Mouse (Mus musculus): ENCODE data around the gene Ppbp.

Gene Ppbp

DNA sequence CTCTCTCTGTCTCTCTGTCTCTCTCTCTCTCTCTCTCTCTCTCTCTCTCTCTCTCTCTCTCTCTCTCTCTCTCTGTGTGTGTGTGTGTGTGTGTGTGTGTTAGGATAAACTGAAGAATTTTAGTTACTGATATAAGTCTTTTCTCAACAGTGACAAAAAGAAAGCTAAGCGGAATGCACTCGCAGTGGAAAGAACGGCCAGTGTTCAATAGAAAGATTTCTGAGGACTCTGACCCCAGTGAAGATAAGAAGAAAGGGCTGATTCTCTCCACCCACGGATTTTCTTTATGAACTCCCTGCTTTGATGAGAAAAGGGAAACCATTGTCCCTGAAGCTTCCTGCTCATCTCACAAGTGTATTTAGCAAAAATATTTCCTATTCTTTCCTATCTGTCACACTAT lies 8.0 kb upstream of the Ppbp start:
- Histone ChIP-seq H3K27me3 (ENCODE audit: insufficient read depth, low read length) (peaks cover 24% of the 10 kb centered on the region), H3K4me1 (replicated peaks; ENCODE audit: low read depth, low read length) (peaks cover 24% of the 10 kb centered on the region), H3K4me3 (replicated peaks; ENCODE audit: low read length) (no peak overlapping the region), H3K36me3 (ENCODE audit: insufficient read depth, low read length) (no peaks in the 10 kb centered on the region), H3K9me3 (ENCODE audit: low read length) (no peaks in the 10 kb centered on the region)
- TF ChIP-seq CTCF (conservative IDR thresholded peaks at IDR 0.05; ENCODE audit: low read length) (no peak), NANOG (IDR thresholded peaks at IDR 0.05; ENCODE audit: borderline replicate concordance, low read length) (no peak), POU5F1 (IDR thresholded peaks at IDR 0.05; ENCODE audit: borderline replicate concordance, low read length) (no peak)

DNA sequence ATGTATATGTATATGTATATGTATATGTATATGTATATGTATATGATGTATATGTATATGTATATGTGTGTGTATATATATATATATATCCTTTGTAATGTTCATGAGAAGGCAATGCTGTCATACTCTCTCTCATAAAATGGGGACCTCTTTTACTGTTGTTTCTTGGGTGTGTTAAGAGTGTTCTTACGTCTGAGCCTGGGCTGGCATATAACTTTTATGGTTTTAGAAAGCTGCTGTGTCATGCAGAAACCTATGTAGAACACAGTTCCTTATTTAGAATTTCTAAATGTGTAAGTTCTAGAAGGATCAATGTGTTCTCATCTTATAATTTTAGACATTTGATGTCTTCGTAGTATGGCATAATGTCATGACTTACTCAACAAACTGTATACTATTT lies 7.5 kb upstream of the Ppbp start:
- no peaks in the 10 kb centered on the region for H3K36me3 ChIP-seq (ENCODE audit: insufficient read depth, low read length)
- H3K4me1 ChIP-seq (replicated peaks; ENCODE audit: low read depth, low read length): peaks cover 24% of the 10 kb centered on the region
- H3K27me3 ChIP-seq (ENCODE audit: insufficient read depth, low read length): peaks cover 24% of the 10 kb centered on the region
- no peaks in the 10 kb centered on the region for H3K9me3 ChIP-seq (ENCODE audit: low read length)
- no peak overlapping the region for H3K4me3 ChIP-seq (replicated peaks; ENCODE audit: low read length)
- TF ChIP-seq CTCF (conservative IDR thresholded peaks at IDR 0.05; ENCODE audit: low read length): no peak
- no peak for TF ChIP-seq NANOG (IDR thresholded peaks at IDR 0.05; ENCODE audit: borderline replicate concordance, low read length)
- TF ChIP-seq POU5F1 (IDR thresholded peaks at IDR 0.05; ENCODE audit: borderline replicate concordance, low read length): no peak

DNA sequence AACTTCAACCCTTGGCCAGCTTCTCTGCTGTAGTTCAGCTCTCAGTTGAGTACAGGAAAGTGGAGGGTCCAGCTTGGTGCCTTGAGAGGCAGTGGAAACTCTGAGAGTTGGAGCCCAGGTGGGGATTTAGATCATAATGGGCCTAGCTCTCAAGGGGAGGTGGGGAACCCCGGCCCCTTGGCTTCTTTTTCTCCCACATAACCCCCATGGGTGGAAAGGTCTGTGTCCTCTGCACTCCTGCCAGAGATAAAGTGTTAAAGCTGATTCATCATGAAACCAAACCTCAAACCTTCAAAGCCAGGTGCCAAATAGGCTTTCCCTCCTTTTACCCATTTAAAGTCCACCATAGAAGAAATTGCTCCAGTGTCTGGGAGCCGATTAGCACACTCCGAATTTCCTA lies 6.5 kb upstream of the Ppbp start:
- Histone ChIP-seq H3K4me3 (replicated peaks; ENCODE audit: low read length) (no peak overlapping the region), H3K9me3 (ENCODE audit: low read length) (no peaks in the 10 kb centered on the region), H3K4me1 (replicated peaks; ENCODE audit: low read depth, low read length) (peaks cover 24% of the 10 kb centered on the region), H3K36me3 (ENCODE audit: insufficient read depth, low read length) (no peaks in the 10 kb centered on the region), H3K27me3 (ENCODE audit: insufficient read depth, low read length) (peaks cover 24% of the 10 kb centered on the region)
- TF ChIP-seq CTCF (conservative IDR thresholded peaks at IDR 0.05; ENCODE audit: low read length): no peak
- TF ChIP-seq POU5F1 (IDR thresholded peaks at IDR 0.05; ENCODE audit: borderline replicate concordance, low read length): no peak
- no peak for TF ChIP-seq NANOG (IDR thresholded peaks at IDR 0.05; ENCODE audit: borderline replicate concordance, low read length)

DNA sequence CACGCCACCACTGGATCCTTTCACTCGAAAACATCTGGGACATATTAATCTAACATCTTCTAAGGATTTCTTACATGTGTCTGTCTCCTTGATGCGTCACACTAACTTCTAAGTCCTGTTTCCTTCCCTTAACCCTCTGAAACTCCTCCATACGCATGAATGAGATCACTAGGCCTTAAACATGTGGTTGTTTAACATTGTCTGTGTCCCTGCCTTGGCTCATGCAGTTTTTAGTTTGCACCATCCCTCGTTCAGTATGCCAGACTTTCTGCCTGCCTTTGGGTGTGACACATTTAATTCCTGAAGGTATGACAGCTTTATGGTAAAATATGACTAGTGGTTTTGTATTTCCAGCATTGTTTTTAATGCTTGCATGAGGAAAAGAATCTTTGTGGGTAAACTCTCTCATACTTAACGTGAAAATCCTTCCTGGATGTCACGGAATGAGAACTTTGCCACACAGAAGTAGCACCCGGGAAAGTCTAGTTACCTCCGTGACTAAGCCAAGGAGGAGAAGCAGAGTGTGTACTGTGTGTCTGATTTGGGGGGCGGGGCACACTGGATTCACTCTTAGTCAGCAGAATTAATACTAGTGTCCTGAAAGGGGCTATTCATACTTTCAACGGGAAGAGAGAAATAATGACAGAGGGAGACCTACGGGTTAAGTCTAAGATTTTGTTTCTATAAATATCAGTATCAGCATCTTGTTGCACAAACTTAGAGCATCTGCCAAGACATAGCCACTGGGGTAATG lies 4.2 kb upstream of the Ppbp start:
- H3K36me3 ChIP-seq (ENCODE audit: insufficient read depth, low read length): no peaks in the 10 kb centered on the region
- TF ChIP-seq NANOG (IDR thresholded peaks at IDR 0.05; ENCODE audit: borderline replicate concordance, low read length): no peak
- no peak for TF ChIP-seq CTCF (conservative IDR thresholded peaks at IDR 0.05; ENCODE audit: low read length)
- H3K27me3 ChIP-seq (ENCODE audit: insufficient read depth, low read length): peaks cover 18% of the 10 kb centered on the region
- H3K4me3 ChIP-seq (replicated peaks; ENCODE audit: low read length): no peak overlapping the region
- H3K4me1 ChIP-seq (replicated peaks; ENCODE audit: low read depth, low read length): peaks cover 9% of the 10 kb centered on the region; the same call in 1 of the 2 replicates
- H3K9me3 ChIP-seq (ENCODE audit: low read length): no peaks in the 10 kb centered on the region

DNA sequence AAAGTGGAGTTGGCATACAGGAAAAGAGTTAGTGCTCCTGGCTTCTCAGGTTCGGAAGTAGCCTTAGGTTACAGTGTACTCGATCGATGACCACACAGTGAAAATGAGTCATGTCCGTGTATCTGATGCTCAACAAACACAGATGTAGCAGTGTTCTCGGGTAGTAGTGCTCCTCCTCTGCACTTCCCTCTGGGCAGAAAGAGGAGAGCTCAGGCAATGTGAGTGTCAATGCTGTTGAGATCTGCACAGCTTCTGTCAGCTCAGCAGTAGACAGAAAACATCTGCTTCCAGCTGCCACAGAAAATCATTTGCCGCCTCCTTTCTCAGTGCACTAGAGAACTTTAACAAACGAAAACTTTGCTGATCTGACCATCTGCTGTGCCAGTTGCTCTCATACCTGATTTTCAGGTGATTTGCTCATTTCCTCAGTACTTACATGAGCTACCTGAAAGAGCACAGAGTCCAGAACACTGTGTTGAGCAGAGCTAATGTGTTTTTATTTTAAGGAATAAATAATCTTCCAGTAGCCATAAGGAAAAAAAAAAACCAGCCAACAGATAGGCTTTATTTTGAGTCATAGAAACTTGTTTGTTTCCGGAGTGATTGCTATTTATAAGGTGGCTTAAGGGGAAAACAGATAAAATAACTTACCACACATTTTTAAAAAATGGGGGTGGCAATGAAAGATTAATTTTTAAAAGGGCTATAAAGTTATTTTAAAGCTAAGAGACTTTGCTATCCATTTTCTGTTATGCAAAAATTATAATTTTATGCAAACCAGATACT lies 2.3 kb upstream of the Ppbp start:
- H3K4me3 ChIP-seq (replicated peaks; ENCODE audit: low read length): no peak overlapping the region
- H3K4me1 ChIP-seq (replicated peaks; ENCODE audit: low read depth, low read length): peaks cover 3% of the 10 kb centered on the region; the same call in 1 of the 2 replicates
- H3K27me3 ChIP-seq (ENCODE audit: insufficient read depth, low read length): peaks cover 6% of the 10 kb centered on the region; the same call in 1 of the 2 replicates
- no peaks in the 10 kb centered on the region for H3K9me3 ChIP-seq (ENCODE audit: low read length)
- no peaks in the 10 kb centered on the region for H3K36me3 ChIP-seq (ENCODE audit: insufficient read depth, low read length)
- TF ChIP-seq POU5F1 (IDR thresholded peaks at IDR 0.05; ENCODE audit: borderline replicate concordance, low read length): no peak
- no peak for TF ChIP-seq CTCF (conservative IDR thresholded peaks at IDR 0.05; ENCODE audit: low read length)
- no peak for TF ChIP-seq NANOG (IDR thresholded peaks at IDR 0.05; ENCODE audit: borderline replicate concordance, low read length)

DNA sequence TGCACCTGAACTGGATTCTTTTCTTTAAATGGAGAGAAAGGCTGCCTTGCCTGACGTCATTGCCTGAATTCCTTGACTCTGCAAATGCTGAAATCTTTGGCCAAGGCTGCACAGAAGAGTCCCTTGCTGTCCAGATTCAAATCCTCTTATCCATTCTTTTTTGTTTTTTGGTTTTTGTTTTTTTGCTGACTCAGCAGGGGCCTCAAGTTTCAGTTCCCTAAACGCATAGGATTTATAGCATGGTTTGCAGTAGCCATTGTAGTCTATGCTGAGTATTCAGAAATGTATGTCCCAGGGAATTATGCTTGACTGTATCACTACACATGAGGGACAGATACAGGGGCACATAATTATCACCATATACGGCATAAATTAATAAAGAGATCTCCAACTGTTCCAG lies 3.1 kb downstream of the Ppbp start:
- H3K27me3 ChIP-seq (ENCODE audit: insufficient read depth, low read length): no peaks in the 10 kb centered on the region
- H3K4me1 ChIP-seq (replicated peaks; ENCODE audit: low read depth, low read length): peaks cover 3% of the 10 kb centered on the region; the same call in 1 of the 2 replicates
- H3K9me3 ChIP-seq (ENCODE audit: low read length): no peaks in the 10 kb centered on the region
- no peaks in the 10 kb centered on the region for H3K36me3 ChIP-seq (ENCODE audit: insufficient read depth, low read length)
- TF ChIP-seq POU5F1 (IDR thresholded peaks at IDR 0.05; ENCODE audit: borderline replicate concordance, low read length) (no peak), CTCF (conservative IDR thresholded peaks at IDR 0.05; ENCODE audit: low read length) (no peak), NANOG (IDR thresholded peaks at IDR 0.05; ENCODE audit: borderline replicate concordance, low read length) (no peak)
- no peak overlapping the region for H3K4me3 ChIP-seq (replicated peaks; ENCODE audit: low read length)

DNA sequence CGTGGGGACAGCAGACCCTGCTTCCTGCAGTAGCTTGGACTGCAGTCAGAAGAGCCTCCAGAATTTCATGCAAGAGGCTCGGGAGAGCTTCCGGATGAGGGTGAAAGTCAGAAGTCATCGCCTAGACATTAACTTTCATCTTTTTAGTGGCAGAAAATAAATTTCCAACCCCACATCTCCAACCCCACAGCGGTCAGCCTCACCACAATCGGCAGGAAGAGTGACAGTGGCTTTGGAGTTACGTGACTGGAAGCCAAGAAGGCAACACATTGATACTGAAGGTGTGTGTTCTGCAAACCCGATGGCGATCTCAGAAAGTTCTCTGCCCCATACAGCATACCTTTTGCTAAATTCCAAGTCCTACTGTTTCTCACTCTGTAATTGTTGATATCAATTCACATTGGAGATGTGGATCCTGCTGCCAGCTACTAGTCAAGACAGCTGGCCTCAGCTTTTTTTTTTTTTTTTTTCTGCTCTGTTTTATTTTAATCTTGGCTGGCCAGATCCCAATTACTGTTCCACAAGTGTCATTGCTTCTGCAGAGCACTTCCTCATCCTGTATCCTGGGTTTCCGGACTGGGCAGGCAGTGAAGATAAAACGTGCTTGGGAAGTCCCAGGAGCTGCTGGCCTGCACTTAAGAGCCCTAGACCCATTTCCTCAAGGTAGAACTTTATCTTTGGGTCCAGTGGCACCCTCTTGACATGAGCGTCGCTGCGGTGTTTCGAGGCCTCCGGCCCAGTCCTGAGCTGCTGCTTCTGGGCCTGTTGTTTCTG lies 3.7 kb downstream of the Ppbp start, which contains the start of gene Pf4:
Pf4 (plus strand) TSS at position 556 of the 774 bp plus-strand sequence.
- Histone ChIP-seq H3K4me1 (replicated peaks; ENCODE audit: low read depth, low read length) (peaks cover 9% of the 10 kb centered on the region), H3K27me3 (ENCODE audit: insufficient read depth, low read length) (no peaks in the 10 kb centered on the region), H3K36me3 (ENCODE audit: insufficient read depth, low read length) (no peaks in the 10 kb centered on the region), H3K9me3 (ENCODE audit: low read length) (no peaks in the 10 kb centered on the region), H3K4me3 (replicated peaks; ENCODE audit: low read length) (no peak within 1 kb of the TSS)
- TF ChIP-seq CTCF (conservative IDR thresholded peaks at IDR 0.05; ENCODE audit: low read length) (no peak), POU5F1 (IDR thresholded peaks at IDR 0.05; ENCODE audit: borderline replicate concordance, low read length) (no peak), NANOG (IDR thresholded peaks at IDR 0.05; ENCODE audit: borderline replicate concordance, low read length) (no peak)

DNA sequence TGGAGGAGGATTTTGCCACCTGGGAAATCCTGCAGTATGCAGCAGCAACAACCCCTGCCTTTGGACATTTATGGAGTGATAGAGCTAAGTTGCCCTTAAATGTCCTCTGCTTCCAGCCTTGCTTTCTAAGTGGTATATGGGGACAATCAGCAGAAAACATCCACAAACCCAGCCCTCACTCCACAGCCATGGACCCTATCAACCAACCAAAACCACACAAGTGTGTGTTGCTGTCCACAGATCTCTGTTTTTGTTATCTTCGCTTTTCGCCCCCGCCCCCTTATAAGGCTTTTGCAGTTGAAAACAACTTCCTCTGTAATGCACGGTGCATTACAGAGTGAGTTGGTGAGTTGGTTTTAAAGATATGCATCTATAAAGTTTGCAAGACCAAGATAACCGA lies 7.2 kb downstream of the Ppbp start:
- no peaks in the 10 kb centered on the region for H3K27me3 ChIP-seq (ENCODE audit: insufficient read depth, low read length)
- TF ChIP-seq NANOG (IDR thresholded peaks at IDR 0.05; ENCODE audit: borderline replicate concordance, low read length) (no peak), CTCF (conservative IDR thresholded peaks at IDR 0.05; ENCODE audit: low read length) (no peak), POU5F1 (IDR thresholded peaks at IDR 0.05; ENCODE audit: borderline replicate concordance, low read length) (no peak)

More for the DNA sequence above, 7.2 kb downstream of the Ppbp start:
- Histone ChIP-seq H3K9me3 (ENCODE audit: low read length) (no peaks in the 10 kb centered on the region), H3K4me3 (replicated peaks; ENCODE audit: low read length) (no peak overlapping the region), H3K4me1 (replicated peaks; ENCODE audit: low read depth, low read length) (peaks cover 13% of the 10 kb centered on the region), H3K36me3 (ENCODE audit: insufficient read depth, low read length) (no peaks in the 10 kb centered on the region)

All from E14TG2a.4 (cell line).